Mouse (Mus musculus): Measurements from ENCODE around the gene Sdad1.

DNA sequence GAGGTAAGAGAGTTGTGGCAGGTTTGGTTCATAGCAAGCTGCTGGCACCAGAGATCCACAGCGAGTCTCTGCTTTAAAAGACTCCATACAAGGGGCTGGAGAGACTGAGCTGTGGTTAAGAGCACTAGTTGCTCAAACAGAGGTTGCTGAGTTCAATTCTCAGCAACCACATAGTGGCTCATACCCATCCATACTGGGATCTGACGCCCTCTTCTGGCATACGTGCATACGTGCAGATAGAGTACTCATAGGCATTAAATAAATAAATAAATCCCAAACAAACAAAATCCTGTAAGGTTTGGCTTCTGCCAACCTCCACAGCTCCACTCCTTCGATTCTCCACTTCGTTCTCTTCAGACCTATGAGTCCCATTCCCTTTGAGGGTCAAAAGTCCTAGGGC lies 58.2 kb downstream of the Sdad1 start:
- TF ChIP-seq CTCF (IDR thresholded peaks at IDR 0.05; ENCODE audit: low read depth, low read length) (no peak), GATA1 (IDR thresholded peaks at IDR 0.05; ENCODE audit: borderline replicate concordance, low read length) (no peak), TAL1 (conservative IDR thresholded peaks at IDR 0.05; ENCODE audit: low read depth, low read length) (no peak), GATA2 (IDR thresholded peaks at IDR 0.05; ENCODE audit: borderline replicate concordance, low read depth, low read length) (no peak)

All from G1E (cell line).